Mouse (Mus musculus): ENCODE measurements around the gene Gm11596.
"Not testable (repeated sequence)": the region's sequence is repeated elsewhere in the genome, so short reads cannot be mapped to it uniquely, and the experiment has no call there.

GRCm38 (mm10) chr11:99784900-99785299 lies 8.4 kb downstream of the Gm11596 start, which contains the start of gene Krtap4-9:
- not testable (repeated sequence) for TF ChIP-seq CTCF (IDR thresholded peaks at IDR 0.05; ENCODE audit: borderline replicate concordance, insufficient read depth, low read length); POLR2A (IDR thresholded peaks at IDR 0.05; ENCODE audit: low read depth, low read length)

All from embryonic fibroblast, embryonic 13.5 days (primary cell).